Mouse (Mus musculus): Measurements from ENCODE around the gene 4930539E08Rik.

4930539E08Rik gene

DNA sequence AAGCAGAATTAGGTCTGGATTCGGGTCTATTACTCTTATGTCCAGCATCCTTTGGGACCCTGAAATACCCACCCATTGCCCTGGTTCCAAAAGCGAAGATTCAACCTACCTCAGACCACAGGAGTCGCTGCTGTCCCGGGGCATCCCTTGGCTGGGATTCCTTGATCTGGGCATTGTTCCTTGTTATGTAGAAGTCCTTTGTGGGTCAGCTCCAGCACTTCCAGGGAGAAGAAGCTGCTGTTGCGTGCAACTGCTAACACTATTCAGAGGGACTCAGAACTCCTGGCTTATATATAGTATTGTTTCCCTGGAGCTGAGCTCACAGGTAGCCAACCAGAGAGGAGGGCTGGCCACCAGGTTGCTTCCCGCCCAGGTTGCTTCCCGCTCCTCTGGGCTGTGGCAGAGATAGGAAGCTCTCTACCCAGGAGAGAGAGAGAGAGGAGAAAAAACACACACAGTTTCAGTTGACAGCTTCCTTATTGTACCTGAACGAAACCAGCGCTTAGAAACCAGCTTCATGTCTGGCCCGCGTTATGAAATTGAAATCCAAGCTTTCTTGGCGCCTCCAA, at the start of gene 4930539E08Rik:
TSS of gene 4930539E08Rik (minus strand) at position 265 of the 569 bp plus-strand sequence.
- no peak for DNase-seq (ENCODE audit: extremely low spot score)

DNA sequence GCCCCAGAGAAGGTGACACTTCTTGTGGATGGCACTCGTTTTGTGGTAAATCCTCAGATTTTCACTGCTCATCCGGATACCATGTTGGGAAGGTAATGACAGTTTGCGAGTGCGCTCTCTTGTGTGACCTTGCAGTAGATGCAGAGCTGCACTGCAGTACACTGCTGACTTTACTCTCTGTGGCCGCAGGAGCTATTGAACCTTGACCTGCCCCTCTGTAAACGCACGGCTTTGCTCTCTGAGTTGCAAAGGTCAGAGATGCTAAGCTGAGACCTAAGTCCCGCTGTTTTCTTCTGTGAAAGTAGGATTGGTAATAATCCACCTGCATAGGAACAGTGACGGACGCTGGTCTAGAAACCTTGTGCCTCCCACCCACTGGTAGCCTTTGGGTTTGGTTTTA, 46.5 kb upstream of the 4930539E08Rik start:
- no peak for DNase-seq (ENCODE audit: extremely low spot score)

DNA sequence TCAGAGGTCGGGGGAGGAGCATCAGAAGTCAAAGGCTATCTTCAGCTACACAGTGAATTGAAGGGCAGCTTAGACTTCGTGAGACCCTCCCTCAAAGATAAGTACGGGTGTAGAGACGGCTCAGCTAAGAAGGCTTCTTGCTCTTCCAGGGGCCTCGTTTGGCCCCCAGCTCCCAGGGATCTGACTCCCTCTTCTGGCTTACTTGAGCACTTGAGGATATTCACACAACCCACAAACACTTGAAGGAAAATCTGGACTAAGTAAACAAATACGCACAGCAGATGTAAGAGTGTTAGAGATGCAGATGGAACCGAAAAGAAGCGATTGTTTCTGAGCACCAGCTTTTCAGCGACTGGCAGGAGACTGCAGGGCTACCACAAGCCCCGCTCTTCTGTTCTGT, 45.5 kb upstream of the 4930539E08Rik start:
- DNase-seq (ENCODE audit: extremely low spot score) = no peak

DNA sequence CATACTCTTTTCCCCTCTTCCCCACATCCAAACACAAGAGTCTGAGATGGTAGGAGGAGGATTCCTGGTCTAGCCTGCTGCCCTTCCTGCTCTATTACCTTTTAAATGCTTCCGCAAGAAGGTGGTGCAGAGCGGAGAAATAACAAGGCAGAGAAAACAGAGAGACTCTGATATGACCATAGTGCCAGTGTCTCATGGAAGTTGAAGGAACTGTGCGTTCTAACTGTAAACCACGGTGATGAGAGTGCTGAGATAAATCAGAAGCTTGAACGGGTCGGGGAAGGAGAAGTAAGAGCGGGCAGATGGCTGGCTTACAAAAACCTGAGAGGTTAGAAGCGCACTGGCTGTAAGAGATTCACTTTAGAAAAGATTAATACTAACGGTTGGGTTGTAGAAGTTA, 39.3 kb upstream of the 4930539E08Rik start:
- DNase-seq (ENCODE audit: extremely low spot score) = no peak

DNA sequence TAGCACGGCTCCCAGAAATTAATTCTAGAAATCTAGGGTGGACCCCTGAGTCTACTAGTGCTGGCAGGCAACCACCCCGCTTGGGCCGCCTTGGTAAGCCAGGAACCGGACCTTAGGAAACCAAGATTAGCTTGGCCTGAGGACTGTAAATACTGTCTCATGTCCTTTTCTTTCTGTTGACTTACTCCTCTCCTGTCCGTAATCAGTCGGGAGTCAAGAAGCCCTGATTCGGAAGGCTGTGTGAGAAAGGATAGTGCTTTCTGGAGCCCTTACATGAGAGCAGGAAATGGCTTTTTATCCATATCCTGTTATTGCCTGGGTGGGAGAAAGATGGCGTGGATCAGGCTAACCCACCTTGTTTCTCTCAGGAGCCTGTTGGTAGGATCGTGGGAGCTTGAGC, 38.1 kb upstream of the 4930539E08Rik start:
- DNase-seq (ENCODE audit: extremely low spot score) = peak; percentile 14

DNA sequence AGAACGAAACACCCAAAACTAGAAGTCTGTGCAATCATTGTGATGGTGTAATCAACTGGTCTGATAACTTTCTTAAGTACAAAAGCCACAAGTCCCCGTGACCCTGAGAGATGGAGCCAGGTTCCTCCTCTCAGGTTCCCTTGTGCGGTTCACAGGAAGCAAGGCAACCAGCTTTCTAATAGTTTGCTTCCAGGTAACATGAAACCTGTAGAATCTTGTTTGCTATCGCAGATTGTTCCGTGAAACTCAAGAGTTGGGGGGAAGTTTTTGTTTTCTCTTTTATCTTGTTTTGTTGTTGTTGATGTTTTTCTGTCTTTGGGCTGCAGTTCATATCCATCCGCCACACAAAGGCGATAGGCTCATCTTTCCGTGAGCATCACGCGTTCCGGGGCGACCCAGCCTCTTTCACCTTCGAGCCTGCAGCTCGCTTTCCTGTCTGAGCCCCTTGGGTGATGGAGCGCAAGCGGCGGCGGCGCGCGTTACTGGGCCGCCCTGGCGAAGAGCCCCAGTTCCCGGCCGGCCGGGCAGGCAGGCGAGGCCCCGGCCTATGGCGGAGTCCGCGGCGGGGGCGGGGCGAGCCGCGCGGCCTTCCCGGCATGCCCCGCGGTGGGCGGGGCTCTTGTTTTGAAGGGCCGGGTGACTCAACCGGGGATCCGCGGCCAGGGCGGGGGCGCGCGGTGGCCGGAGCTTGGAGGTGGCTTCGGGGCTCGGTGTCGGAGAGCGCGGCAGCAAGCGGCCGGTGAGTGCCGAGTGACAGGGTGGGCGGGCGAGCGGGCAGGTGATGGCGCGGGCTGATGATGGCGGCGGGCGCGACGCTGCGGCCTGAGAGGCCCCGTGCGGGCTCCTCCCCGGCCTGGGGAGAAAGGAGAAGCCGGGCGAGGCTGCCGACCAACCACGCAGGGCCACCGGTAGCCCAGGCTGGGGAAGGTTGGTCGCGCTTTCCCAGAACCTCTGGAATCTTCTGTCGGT, 37.0 kb upstream of the 4930539E08Rik start, which contains the start of gene Kctd20:
TSS of gene Kctd20 (plus strand) at position 120 of the 969 bp plus-strand sequence.
- DNase-seq (ENCODE audit: extremely low spot score) = peak; percentile 97

DNA sequence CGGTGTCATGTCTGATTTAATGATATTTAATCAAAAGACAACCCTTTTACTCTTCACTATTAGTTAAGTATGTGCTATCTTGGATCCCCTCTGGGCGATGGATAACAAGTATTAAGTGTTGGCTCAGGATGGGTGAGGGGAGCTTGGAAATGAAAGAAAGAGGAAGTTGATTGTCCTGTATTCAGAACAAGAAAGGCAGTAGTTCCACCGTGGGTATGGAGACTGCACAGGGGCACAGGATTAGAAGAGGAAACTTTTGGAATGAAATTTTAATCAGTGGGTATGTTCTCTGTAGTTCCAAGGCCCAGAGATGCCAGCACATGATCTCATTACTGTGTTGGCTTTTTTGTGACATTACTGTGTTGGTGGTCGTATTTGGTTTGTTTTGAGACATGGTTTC, 35.6 kb upstream of the 4930539E08Rik start:
- DNase-seq (ENCODE audit: extremely low spot score) = no peak

DNA sequence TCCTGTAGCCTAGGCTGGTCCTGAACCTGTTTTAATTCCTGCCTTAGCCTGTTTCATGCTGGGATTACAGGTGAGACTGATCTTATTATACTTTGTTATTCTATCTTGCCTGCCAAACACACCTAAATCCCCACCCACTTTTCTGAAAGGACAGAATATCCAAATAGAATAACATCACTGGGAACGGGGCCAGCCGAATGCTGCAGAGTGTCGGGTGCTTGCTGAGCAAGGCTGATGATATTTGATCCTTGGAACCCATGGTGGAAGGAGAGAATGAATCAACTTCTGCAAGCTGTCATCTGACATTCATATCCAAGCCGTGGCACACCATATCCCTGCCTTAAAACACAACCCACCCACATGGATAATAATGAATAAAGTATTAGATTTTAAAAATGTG, 33.5 kb upstream of the 4930539E08Rik start:
- no peak for DNase-seq (ENCODE audit: extremely low spot score)

DNA sequence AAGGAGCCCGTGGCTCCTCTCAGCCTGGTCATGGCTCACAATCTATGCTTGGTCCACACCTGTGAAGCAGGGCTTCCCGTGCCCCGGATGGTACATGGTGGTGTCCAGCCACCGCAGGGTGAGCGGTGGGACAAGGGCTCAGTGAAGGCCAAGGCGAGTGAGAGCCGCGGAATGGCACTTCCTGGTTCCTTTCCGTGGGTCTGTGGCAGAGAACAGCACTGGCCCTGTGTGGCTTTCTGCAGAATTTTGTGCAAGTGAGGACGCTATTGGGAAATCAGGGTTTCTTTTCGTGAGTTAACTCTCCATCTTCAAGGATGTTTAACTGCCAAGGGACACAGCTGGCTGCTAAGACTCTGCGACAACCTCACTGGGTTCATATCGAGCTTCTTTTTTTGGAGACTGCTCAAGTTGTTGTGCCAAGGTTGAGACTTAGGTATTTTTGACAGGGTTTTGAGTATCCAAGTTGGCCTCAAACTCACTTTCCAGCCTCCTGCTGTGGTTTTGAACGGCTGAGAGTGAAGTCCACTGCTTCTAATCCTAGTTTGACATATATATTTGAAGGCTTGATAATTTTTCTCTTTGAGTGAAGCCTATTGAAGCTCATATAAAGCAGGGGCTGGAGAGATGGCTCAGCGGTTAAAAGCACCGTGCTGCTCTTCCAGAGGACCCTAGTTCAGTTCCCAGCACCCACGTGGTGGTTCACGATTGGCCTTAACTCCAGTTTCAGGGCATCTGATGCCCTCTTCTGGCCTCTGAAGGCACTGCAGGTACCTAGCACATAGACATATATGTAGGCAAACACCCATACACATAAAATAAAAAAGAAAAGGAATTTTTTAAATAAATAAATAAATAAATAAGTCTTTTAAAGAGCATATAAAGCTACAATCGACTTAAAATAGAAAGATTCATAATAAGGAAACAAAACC, 32.2 kb upstream of the 4930539E08Rik start:
- no peak for DNase-seq (ENCODE audit: extremely low spot score)

DNA sequence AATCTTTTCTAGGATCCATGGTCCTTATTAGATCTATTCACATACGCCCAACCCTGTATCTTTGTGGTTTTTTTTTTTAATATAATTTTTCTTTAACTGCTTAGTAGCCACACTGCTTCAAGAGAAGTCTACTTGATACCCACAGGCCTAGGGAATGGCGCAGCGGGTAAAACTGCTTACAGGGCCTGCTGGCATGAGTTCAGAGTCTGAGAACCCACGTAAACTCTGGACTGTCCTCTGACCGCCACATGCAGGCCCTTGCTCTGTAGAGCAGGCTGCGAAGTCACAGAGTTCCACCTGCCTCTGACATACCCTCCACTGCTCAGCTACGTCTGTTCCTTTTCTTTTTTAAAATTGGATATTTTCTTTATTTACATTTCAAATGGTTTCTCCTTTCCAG, 29.4 kb upstream of the 4930539E08Rik start:
- no peak for DNase-seq (ENCODE audit: extremely low spot score)

DNA sequence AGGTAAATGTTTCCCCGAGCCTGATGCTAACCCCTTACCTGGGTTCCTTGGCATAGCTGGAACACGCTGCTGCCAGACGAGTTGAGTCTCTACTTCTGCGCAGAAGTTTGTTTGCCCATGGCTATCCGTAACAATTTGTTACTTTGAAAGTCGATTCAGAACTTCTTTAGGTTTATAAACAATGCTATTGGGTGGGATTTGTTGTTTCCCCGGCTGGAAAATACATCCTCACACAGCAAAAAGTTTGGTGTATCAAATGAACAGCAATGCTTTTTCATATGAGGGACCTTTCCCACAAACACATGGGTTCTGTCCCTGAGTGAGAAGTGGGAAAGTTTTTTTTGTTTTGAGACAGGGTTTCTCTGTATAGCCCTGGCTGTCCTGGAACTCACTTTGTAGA, 28.6 kb upstream of the 4930539E08Rik start, which contains the start of gene Pxt1:
TSS of gene Pxt1 (minus strand) at position 101 of the 400 bp plus-strand sequence.
- no peak for DNase-seq (ENCODE audit: extremely low spot score)

DNA sequence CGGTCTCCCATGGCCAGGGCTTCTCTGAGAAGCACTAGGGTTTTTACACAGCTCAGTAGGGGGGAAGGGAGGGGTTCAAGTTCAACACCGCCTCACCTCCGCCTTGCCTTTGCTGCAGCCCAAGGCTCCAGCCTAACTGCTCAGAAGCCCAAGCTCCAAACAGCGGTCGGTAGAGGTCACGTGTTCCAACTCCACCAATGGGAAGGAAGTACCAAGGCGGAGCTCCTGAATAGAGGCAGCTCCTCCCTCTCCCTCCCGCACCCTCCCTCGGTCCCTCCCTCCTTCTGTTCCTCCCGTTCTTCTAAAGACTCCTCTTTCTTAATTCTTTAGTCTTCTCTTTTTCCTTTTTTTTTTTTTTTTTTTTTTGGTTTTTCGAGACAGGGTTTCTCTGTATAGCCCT, 27.0 kb upstream of the 4930539E08Rik start:
- DNase-seq (ENCODE audit: extremely low spot score) = no peak

DNA sequence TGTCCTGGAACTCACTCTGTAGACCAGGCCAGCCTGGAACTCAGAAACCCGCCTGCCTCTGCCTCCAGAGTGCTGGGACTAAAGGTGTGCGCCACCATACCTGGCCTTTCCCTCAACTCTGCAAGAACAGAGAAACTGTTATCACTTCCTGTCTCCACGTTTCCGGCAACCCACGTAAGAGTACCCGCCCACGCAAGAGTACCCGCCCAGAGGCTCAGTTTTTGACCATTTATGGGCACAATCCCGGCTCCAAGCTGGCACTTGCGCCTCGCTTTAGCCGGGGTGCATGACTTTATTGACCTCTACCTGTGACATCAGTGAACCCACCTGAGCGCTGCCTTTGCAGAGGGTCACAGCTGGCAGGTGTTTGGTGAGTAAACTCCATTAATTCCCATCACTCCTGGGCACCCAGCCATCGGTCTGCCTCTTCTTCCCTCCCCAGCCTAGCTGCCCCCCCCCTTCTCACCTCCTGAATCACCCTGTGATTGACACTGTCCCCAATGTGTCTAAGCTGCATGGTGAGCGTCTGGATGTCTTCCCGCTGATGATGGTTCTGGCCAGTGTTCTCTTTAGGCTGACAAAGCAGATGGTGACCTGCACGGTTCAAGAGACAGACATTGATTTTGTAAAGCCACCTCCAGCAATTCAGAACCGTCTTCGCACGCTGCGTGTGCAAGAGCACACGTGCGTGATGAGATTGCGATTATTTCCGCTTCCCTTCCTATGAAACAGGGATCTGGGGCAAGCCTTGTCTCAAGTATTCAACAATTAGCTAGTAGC, 25.8 kb upstream of the 4930539E08Rik start:
- DNase-seq (ENCODE audit: extremely low spot score) = no peak

DNA sequence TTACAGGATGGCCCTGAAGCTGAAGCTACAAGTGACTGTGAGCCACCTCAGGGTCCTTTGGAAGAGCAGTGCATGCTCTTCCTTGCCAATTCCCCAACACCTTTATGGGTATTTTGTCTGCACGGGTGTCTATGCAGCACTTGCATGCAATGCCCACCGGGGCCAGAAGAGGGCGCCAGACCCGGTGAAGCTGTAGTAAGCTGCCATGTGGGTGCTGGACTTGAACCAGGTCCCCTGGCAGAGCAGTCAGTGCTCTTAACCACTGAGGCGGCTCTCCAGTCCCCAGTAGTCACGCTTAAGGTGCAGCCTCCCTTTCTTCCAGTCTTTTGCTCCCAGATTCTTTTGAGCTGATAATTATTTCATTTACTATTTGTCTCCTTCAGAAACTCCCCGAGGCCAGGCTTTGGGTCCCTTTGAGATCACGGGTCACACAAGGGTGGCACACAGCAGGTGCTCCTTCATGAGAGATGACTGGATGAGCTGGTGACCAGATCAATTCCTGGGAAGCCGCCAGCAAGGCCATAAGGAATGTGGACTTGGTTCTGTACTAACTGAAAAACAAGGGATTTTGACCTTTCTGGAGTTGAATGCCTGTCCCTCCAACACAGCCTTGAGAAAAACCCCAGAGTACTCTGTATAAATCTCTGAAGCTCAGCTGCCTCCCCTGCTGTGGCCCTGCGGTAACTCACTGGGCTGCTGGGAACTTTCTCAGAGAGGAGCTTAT, 21.7 kb upstream of the 4930539E08Rik start:
- DNase-seq (ENCODE audit: extremely low spot score) = no peak

DNA sequence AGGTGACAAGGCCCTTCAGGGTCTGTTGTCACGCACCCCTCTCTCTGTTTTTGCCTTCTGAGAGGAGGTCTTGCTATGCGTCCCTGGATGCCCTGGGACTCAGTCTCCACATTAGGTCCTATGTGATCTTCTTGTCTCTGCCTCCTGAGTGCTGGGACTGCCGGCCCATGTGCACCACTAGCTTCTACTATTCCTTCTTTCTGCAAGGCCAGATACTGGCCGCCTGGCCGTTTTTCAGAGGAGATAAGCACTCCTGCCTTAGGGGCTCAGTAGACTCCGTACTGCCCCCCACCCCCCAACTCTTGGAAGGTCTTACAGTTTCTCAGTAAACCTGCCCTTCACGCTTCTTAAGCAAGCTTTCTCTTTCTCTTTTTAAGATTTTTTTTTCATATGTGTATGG, 21.0 kb upstream of the 4930539E08Rik start:
- no peak for DNase-seq (ENCODE audit: extremely low spot score)

DNA sequence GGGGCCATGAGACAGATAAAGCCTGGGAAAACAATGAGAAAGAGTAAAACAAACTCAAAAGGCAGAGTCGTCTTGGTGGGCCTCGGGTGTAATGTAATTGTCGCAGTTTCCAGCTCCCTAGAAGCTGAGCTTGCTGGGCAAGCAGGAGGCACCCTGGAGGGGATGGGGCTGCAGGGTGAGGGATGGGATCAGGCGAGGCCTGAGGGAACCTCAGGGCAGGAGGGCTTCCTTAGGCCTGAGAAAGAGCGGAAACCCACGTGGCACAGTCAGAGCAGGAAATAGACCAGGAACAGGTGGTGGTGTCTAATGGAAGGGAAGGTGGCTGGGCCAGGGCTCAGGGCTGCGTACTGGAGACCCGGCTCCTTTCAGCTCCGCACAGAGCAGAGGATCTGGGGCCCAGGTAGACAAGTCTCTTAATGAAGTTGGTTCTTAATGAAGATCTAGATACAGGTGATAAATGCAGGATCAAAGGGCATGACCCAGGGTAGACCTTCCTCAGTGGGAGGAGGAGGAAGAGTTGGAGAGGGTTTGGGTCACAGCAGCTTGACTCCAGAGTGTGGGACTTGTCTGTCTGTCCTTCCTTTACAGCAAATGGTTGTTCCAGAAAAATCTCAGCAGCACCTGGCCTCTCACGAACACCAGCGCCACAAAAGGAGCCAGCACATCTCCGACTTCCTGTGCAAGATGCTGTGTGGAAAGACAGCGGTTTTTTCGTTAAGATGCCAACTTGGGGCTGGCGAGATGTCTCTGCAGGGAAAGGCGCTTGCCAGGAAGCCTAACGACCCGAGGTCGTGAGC, 19.2 kb upstream of the 4930539E08Rik start:
- no peak for DNase-seq (ENCODE audit: extremely low spot score)

DNA sequence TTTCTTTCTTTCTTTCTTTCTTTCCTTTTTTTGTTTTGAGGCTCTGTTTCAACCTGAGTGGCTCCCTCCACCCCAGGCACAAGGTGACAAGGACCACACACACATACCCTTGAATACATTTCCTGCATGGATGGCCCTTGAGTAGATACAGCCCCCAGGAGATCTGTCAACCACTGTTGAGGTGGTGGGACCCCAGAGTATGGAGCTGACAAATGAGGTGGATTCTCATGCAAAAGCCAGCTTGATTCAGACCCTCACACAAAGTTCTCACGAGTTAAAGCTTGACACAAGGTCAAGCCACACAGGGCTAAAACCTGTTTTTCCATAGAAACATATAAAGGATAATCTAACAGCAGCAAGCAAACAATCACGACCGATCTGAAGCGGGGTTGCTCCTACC, 17.1 kb upstream of the 4930539E08Rik start:
- DNase-seq (ENCODE audit: extremely low spot score) = no peak

DNA sequence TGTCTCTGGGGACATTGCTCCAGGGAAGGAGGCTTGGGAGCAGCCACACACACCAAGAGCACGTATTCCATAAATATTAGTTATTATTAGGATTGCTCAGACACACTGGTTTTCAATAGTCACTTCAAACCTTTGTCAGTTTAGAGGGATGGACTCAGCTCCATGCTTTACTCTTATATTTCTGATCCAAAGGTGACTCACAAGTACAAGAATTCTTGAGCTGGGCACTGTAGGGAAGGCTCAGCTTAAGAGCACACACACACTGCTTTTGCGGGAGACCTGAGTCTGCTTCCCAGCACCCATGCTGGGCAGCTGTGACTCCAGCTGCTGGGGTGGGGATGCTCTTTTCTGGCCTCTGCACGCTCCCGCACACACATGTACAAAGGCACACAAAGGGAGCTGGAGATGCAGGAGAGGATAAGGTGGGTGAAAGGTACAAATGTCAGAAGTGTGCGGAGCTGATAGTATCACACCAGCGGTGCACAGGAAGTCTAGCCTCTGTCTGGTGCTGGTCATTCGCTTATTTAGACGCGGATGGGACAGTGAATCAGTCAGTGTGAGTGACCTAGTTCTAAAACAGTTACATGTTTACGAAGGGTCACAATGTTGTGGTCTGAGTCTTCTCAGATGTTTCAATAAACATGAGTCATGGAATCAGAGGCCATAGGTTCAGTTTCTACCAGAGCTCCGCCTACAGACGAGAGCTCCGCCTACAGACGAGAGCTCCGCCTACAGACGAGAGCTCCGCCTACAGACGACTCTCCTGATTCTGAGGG, 16.5 kb upstream of the 4930539E08Rik start:
- no peak for DNase-seq (ENCODE audit: extremely low spot score)
